ENCODE assay signal across 11 mouse cellular contexts in the genomic region with DNA sequence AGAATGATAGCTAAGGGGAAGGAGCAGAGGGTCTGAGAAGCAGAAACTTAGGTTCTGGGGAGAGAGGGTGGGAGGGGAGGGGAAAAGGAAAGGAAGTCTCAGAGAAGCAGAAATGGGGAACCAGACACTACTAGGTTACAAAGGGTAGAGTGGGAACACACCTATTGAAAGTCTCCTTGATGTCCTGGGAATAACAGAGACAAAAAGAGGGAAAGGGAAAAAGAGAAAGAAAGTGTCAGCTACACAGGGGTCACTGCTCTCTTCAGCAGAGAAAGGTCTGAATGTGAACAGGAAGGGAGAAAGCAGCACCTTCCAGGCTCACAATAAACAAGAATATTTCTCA.
"Had no signal": no experiment of that assay in that cellular context is flagged by ENCODE, and none has a peak within 500 bp of the region (broad histone marks: within the 10 kb centered on the region; RNA-seq: fewer than 3 reads in every experiment).

No protein-coding gene starts in this region.

- H3K9me3 ChIP-seq: limb, embryonic 13.5 days had no signal

- H3K27ac ChIP-seq: left cerebral cortex, adult 2 months; limb, embryonic 13.5 days had no signal

- DNase-seq: kidney, adult 2 months; layer of hippocampus, adult 9-11 months; layer of hippocampus, postnatal 36 days; lung, adult 2 months; lung, postnatal 14 days; midbrain, embryonic 14.5 days; thymus, adult 2 months; thymus, postnatal 14 days had no signal

- H3K4me3 ChIP-seq: left cerebral cortex, adult 2 months; limb, embryonic 13.5 days had no signal

- H3K27me3 ChIP-seq: limb, embryonic 13.5 days had no signal

- H3K4me2 ChIP-seq: limb, embryonic 13.5 days; midbrain, embryonic 11.5 days had no signal
